Mouse (Mus musculus) Patski (cell line): ENCODE results near the gene Maco1. TPM values are rescaled to one million over a fixed set of nuclear protein-coding genes. Genes with fewer than 3 reads are reported as not detected.

Experiments used
- ATAC-seq: fragments of 100-300 bp; one replicate; pipeline ENCODE4 v1.8.0; 2021
- CTCF ChIA-PET: fragments of 350-600 bp; sonication (Branson Sonifier 250); formaldehyde crosslinking; loops from one replicate; lab custom pipeline; 2022; ENCODE audit warnings: inconsistent platforms; lab: Charles Lee
- POLR2A ChIA-PET: fragments of 350-600 bp; sonication (Branson Sonifier 250); formaldehyde crosslinking; loops from one replicate; lab custom pipeline; 2022; ENCODE audit warnings: antibody characterized with exemption, inconsistent platforms; lab: Charles Lee
- DNase-seq: peaks from one replicate; pipeline ENCODE4 v3.0.0-alpha.2; 2011; ENCODE audit warnings: low read depth, low spot score
- H3K27me3 ChIP-seq: fragments of 371-371 bp; one replicate; pipeline ENCODE4 v1.5.1; 2021
- CTCF ChIP-seq: fragments of 100-300 bp; IDR thresholded peaks from one replicate; pipeline ENCODE4 v1.5.1; 2021
- in situ Hi-C: fragments of 300-500 bp; cut with MboI; formaldehyde crosslinking; loops from 3 replicates; pipeline ENCODE4 v1.11.1; 2018; ENCODE audit warnings: low pct_unique_long_range_greater_than_20kb, mixed read lengths
- polyA plus RNA-seq: library from polyadenylated mRNA; unstranded; gene quantifications from one replicate; pipeline ENCODE4 v1.2.3, GENCODE M21; 2021

Gene Maco1
- polyA plus RNA-seq, 1 experiment from 2014 or later: 27.0 TPM

GRCm38 (mm10) chr4:134775234-134775944, 77.8 kb downstream of the Maco1 start:
- POLR2A ChIA-PET: no interaction called here
- no peak for TF ChIP-seq CTCF
- CTCF ChIA-PET: no interaction called here
- no peaks in the 10 kb centered on the region for H3K27me3 ChIP-seq
- in situ Hi-C loops: no loop called here
- DNase-seq (no peak), ATAC-seq (no peak)

GRCm38 (mm10) chr4:134774126-134774525, 79.0 kb downstream of the Maco1 start:
- in situ Hi-C loops: no loop called here
- DNase-seq: no peak
- ChIA-PET CTCF (no interaction called here), POLR2A (no interaction called here)
- no peak for TF ChIP-seq CTCF
- no peak for ATAC-seq
- no peaks in the 10 kb centered on the region for H3K27me3 ChIP-seq

- no peaks in the 10 kb centered on the region for H3K27me3 ChIP-seq
- CTCF ChIA-PET: interaction anchor here (1.2 kb wide), 1 partner anchor 47 kb away, joined by 3 read pairs; no protein-coding TSS in a partner anchor
- DNase-seq (no peak), ATAC-seq (no peak)
- POLR2A ChIA-PET: no interaction called here
- in situ Hi-C loops: no loop called here
- TF ChIP-seq CTCF: no peak
Observed at GRCm38 (mm10) chr4:134772805-134773674, 80.1 kb downstream of the Maco1 start.

DNA sequence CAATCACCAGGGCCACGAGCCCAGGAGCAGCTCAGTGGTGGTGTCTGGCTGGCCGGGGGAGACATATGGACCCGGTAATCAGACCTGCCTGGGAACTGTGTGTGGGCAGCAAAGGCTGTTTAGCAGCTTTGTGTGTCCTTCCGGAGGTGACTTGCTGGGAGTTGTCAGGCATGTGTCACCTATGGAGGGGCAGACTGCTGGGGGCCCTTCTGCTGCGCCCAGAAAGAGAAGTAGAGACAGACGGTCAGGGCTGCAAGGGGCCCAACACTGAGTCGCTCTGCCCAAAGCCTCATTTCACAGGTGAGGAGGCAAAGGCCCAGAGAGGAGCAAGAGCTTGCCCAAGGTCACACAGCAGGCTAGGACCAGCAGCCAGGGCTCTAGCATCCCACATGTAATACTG, 83.3 kb downstream of the Maco1 start:
- in situ Hi-C loops: no loop called here

DNA sequence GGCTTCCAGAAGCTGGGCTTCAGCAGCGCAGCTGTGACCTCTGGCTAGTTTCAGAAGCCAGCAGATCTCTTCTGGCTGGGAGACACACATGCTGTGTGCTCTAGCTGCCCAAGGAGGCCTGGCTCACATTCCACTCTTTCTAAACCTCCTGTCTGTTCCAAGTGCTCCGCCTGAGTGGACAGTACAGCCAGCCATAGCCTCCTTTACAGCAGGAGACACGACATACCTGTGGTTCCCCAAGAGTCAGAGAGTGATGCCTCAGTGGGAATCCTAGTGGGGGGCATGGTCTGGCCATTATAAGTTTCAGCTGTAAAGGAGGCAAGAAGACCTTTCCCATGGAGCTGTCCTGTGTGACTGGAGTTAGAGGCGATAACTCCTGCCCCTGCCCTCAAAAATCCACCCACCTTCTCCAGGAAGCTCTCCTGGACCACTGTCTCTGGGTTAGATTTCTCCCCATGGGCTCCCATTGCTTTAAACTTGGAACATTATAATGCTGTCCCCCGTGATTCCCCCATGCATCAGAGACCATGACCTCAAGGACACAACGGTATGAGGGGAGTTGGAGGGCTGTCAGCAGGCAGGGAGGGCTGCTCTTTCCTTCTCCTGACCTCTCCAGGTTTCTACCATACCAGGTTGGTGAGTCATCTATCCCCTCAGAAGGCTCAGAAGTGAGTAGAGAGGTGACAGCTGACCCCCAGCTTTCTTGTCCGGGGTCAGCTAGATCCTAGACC, 83.9 kb downstream of the Maco1 start:
- DNase-seq (no peak), ATAC-seq (peak; percentile 52)
- CTCF ChIA-PET: interaction anchor here (1.9 kb wide), 1 partner anchor 15 kb away, joined by 7 read pairs; no protein-coding TSS in a partner anchor
- POLR2A ChIA-PET: interaction anchor here (0.6 to 1.0 kb wide), 3 partner anchors 10 to 962 kb away, joined by 3 read pairs; no protein-coding TSS in a partner anchor
- H3K27me3 ChIP-seq: no peaks in the 10 kb centered on the region
- in situ Hi-C loops: no loop called here
- no peak for TF ChIP-seq CTCF

More for the DNA sequence above, 83.3 kb downstream of the Maco1 start:
- ATAC-seq: no peak
- H3K27me3 ChIP-seq: no peaks in the 10 kb centered on the region
- ChIA-PET POLR2A (interaction anchor here (1.0 kb wide), 1 partner anchor 14 kb away, joined by 3 read pairs; no protein-coding TSS in a partner anchor), CTCF (interaction anchor here (1.9 kb wide), 1 partner anchor 15 kb away, joined by 7 read pairs; no protein-coding TSS in a partner anchor)
- no peak for TF ChIP-seq CTCF
- no peak for DNase-seq

GRCm38 (mm10) chr4:134768226-134768888, 84.8 kb downstream of the Maco1 start:
- in situ Hi-C loops: no loop called here
- DNase-seq: no peak

DNA sequence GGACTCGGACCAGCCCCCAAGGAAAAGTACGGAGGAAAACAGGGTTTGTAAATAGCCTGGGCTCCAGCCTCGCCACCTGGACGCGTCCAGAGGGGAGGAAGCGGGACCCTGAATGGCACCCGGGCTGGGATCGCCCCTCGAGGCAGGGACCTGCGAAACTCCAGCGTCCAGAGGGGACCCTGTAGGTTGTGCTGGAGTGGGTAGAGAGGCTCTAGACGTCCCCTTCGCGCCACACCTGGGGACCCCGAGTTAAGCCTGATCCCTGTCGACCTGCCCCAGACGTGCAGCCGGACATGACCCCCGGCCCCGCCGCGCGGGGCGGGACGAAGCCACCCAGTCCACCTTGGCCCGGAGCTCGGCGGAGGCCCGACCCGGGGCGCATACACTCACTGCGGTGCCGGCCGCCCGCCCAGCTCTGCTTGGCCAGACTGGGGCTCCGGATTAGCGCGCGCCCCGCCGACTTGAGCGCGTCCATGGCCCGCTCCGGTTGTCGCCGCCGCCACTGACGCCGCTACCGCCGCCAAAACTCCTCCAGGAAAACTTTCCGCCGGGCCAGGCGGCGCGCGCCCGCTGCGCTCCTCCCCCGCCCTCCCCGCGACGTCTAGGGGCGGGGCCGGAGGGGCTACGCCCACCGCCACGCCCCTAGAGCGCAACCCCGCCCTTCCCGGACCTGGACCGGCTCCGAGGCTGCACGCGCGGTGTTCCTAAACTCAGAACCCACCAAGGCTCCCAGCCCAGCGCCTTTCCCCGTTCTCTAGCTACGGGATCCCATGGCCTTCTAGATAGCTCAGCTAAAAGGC, 85.5 kb downstream of the Maco1 start, which contains the start of gene Ldlrap1:
Ldlrap1 (minus strand) TSS at position 599 of the 800 bp plus-strand sequence.
- ATAC-seq (peak; percentile 22), DNase-seq (no peak)
- in situ Hi-C loops: no loop called here
- no peaks in the 10 kb centered on the region for H3K27me3 ChIP-seq
- POLR2A ChIA-PET: interaction anchor here (0.7 to 1.4 kb wide), 2 partner anchors 8 to 32 kb away, joined by 3 to 5 read pairs; no protein-coding TSS in a partner anchor
- CTCF ChIA-PET: no interaction called here
- no peak for TF ChIP-seq CTCF

More at GRCm38 (mm10) chr4:134768226-134768888, 84.8 kb downstream of the Maco1 start:
- ChIA-PET CTCF (no interaction called here), POLR2A (interaction anchor here (0.6 to 1.4 kb wide), 4 partner anchors 9 to 961 kb away, joined by 3 to 5 read pairs (median 3); no protein-coding TSS in a partner anchor)
- no peaks in the 10 kb centered on the region for H3K27me3 ChIP-seq
- ATAC-seq: peak; percentile 29
- TF ChIP-seq CTCF: no peak

DNA sequence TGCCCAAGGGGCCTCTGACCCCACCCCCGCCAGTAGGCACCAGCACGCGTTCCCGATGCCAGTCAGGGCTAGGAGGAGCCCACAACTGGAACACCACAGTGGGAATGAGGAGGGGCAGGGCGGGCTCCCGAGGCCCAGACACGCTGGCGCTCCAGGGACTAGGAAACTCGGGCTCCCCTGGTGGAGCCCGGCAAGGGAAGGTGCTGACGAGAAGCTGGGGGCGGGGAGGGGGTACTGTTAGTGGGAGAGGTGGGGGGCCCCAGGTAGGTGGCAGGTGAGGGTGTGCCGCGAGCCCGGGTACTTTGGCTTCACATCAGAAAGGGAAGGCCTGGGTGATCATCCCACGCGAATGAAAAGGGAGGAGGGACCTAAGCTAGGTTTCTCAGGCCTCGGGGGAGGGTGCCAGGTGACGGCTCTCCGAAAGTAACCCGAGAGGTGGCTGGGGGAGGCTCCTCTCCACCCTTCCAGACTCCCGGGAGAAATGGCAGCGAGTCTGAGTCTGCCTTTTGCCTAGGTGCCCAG, 86.2 kb downstream of the Maco1 start:
- CTCF ChIA-PET: no interaction called here
- no peak for DNase-seq
- H3K27me3 ChIP-seq: no peaks in the 10 kb centered on the region
- ATAC-seq: peak; percentile 52
- no peak for TF ChIP-seq CTCF
- POLR2A ChIA-PET: interaction anchor here (1.4 kb wide), 1 partner anchor 32 kb away, joined by 5 read pairs; no protein-coding TSS in a partner anchor
- in situ Hi-C loops: no loop called here

- DNase-seq (no peak), ATAC-seq (no peak)
- POLR2A ChIA-PET: no interaction called here
- no peak for TF ChIP-seq CTCF
- in situ Hi-C loops: no loop called here
- CTCF ChIA-PET: no interaction called here
- H3K27me3 ChIP-seq: no peaks in the 10 kb centered on the region
Observed at GRCm38 (mm10) chr4:134766277-134766676, 86.9 kb downstream of the Maco1 start.
